Mouse (Mus musculus) stomach, embryonic 16.5 days (tissue): ENCODE measurements around the gene Gm11060. TPM values are rescaled to one million over a fixed set of nuclear protein-coding genes. Genes with fewer than 3 reads are reported as not detected.

ENCODE experiments used
- polyA plus RNA-seq: library from polyadenylated mRNA; unstranded; fragments of >200 nt; fragmentation: Nextera tagmentation; extraction: Ambion mirVana; gene quantifications from 2 replicates; pipeline ENCODE4 v1.2.1, GENCODE M21; 2015

Gene Gm11060
- polyA plus RNA-seq, 1 experiment from 2014 or later = not detected

Other genes with a start within 250 kb of the Gm11060 start
- 6.3 and 6.7 TPM in 2 replicates for gene Prrg4, start 242.1 kb upstream of the Gm11060 start, polyA plus RNA-seq
- 5.3 and 6.4 TPM in 2 replicates for gene Ccdc73, start 224.2 kb upstream of the Gm11060 start, polyA plus RNA-seq
- gene Eif3m, start 74.9 kb upstream of the Gm11060 start, polyA plus RNA-seq = 233 and 234 TPM in 2 replicates
- gene Wt1, start 34.5 kb downstream of the Gm11060 start, polyA plus RNA-seq = 13.2 and 18.3 TPM in 2 replicates
- 0.41 and 0.56 TPM in 2 replicates for gene Them7, start 132.3 kb downstream of the Gm11060 start, polyA plus RNA-seq